Mouse (Mus musculus): ENCODE data around the gene Irgc1.

GRCm38 (mm10) chr7:24419579-24419978 is 32.5 kb downstream of the Irgc1 start:
- TF ChIP-seq TAL1 (IDR thresholded peaks at IDR 0.05; ENCODE audit: low read length): no peak
- TF ChIP-seq GATA1 (IDR thresholded peaks at IDR 0.05; ENCODE audit: low read length): no peak

Data from erythroblast, embryonic 14.5 days (primary cell).